10 mouse cellular contexts compared by ENCODE assay signal in genomic region chr14:93067411-93068336, GRCm38 (mm10).
DNase-seq lines count a peak whose midpoint lies in the region; ATAC-seq and TF ChIP-seq lines count a peak whose summit lies in the region.
"Had no signal": no experiment of that assay in that cellular context is flagged by ENCODE, and none has a peak within 500 bp of the region (broad histone marks: within the 10 kb centered on the region; RNA-seq: fewer than 3 reads in every experiment).

No protein-coding gene starts in this region.

- H3K4me2 ChIP-seq in lung, embryonic 16.5 days (ENCODE audit: low read depth, low read length): no peak overlapping the region
- H3K4me2 ChIP-seq in hindbrain, embryonic 16.5 days (ENCODE audit: low read length): peak overlapping the region; percentile 27; the same call in 1 of the 2 replicates
- H3K4me2 ChIP-seq in heart, embryonic 12.5 days: no peak overlapping the region
- H3K4me2 ChIP-seq: kidney, embryonic 15.5 days; limb, embryonic 12.5 days had no signal

- H3K4me1 ChIP-seq in lung, embryonic 16.5 days (replicated peaks; ENCODE audit: control insufficient read depth, insufficient read depth, low read length): peaks cover 2% of the 10 kb centered on the region
- H3K4me1 ChIP-seq in cortical plate, adult 2 months (ENCODE audit: control insufficient read depth, insufficient read depth, low read length): peaks cover 4% of the 10 kb centered on the region
- peaks cover 11% of the 10 kb centered on the region for H3K4me1 ChIP-seq in hindbrain, embryonic 16.5 days (ENCODE audit: control insufficient read depth, insufficient read depth, low read depth, low read length)
- H3K4me1 ChIP-seq in heart, embryonic 12.5 days (replicated peaks): 0 out of 2 replicates have a peak, but pooled peaks cover 2% of the 10 kb centered on the region
- H3K4me1 ChIP-seq: kidney, embryonic 15.5 days; limb, embryonic 12.5 days had no signal

- DNase-seq in lung, postnatal 10 days: no peak
- DNase-seq in urinary bladder, adult 18-20 months (ENCODE audit: low spot score in 2 of 2): no peak
- DNase-seq: thymus, postnatal 36 days had no signal

- H3K4me3 ChIP-seq in lung, embryonic 16.5 days (ENCODE audit: low read length): no peak overlapping the region
- no peak overlapping the region for H3K4me3 ChIP-seq in cortical plate, adult 2 months (ENCODE audit: insufficient read depth, low read length)
- H3K4me3 ChIP-seq in hindbrain, embryonic 16.5 days (ENCODE audit: low read length): no peak overlapping the region
- H3K4me3 ChIP-seq in heart, embryonic 12.5 days: no peak overlapping the region
- H3K4me3 ChIP-seq: kidney, embryonic 15.5 days; limb, embryonic 12.5 days had no signal

- TF ChIP-seq CTCF in cortical plate, adult 2 months (IDR thresholded peaks at IDR 0.05; ENCODE audit: extremely low read depth, insufficient read depth, low read length): no peak

- no peak overlapping the region for H3K9ac ChIP-seq in lung, embryonic 16.5 days (ENCODE audit: low read length)
- H3K9ac ChIP-seq in hindbrain, embryonic 16.5 days (ENCODE audit: low read depth, low read length): no peak overlapping the region
- H3K9ac ChIP-seq in heart, embryonic 12.5 days: no peak overlapping the region
- H3K9ac ChIP-seq: kidney, embryonic 15.5 days; limb, embryonic 12.5 days had no signal

- H3K27me3 ChIP-seq in lung, embryonic 16.5 days (ENCODE audit: control insufficient read depth, insufficient read depth, low read depth, low read length): no peaks in the 10 kb centered on the region
- H3K27me3 ChIP-seq in hindbrain, embryonic 16.5 days (replicated peaks; ENCODE audit: control insufficient read depth, insufficient read depth, low read length): no peaks in the 10 kb centered on the region
- no peaks in the 10 kb centered on the region for H3K27me3 ChIP-seq in heart, embryonic 12.5 days (replicated peaks)
- H3K27me3 ChIP-seq: kidney, embryonic 15.5 days; limb, embryonic 12.5 days had no signal

- H3K27ac ChIP-seq in lung, embryonic 16.5 days (ENCODE audit: low read length): peak overlapping the region; percentile 37; the same call in 1 of the 2 replicates
- peak overlapping the region; percentile 56 for H3K27ac ChIP-seq in cortical plate, adult 2 months (ENCODE audit: insufficient read depth, low read length)
- peak overlapping the region; percentile 5 for H3K27ac ChIP-seq in hindbrain, embryonic 16.5 days (ENCODE audit: low read depth, low read length)
- no peak overlapping the region; the same call in 1 of the 2 replicates for H3K27ac ChIP-seq in heart, embryonic 12.5 days (ENCODE audit: poor library complexity, severe bottlenecking)
- H3K27ac ChIP-seq: kidney, embryonic 15.5 days; limb, embryonic 12.5 days had no signal

- no peak for TF ChIP-seq POLR2A in cortical plate, adult 2 months (IDR thresholded peaks at IDR 0.05; ENCODE audit: extremely low read depth, insufficient read depth, low read length)

- H3K36me3 ChIP-seq in lung, embryonic 16.5 days (ENCODE audit: control insufficient read depth, insufficient read depth, low read length): no peaks in the 10 kb centered on the region
- H3K36me3 ChIP-seq in hindbrain, embryonic 16.5 days (ENCODE audit: control insufficient read depth, insufficient read depth, low read length): no peaks in the 10 kb centered on the region
- H3K36me3 ChIP-seq in heart, embryonic 12.5 days: no peaks in the 10 kb centered on the region
- H3K36me3 ChIP-seq: kidney, embryonic 15.5 days; limb, embryonic 12.5 days had no signal

- ATAC-seq in lung, embryonic 16.5 days (ENCODE audit: low read depth): peak; percentile 92
- ATAC-seq in hindbrain, embryonic 16.5 days: peak; percentile 91
- ATAC-seq in megakaryocyte-erythroid progenitor cell, adult 5-6 weeks (replicated peaks; ENCODE audit: low FRiP score, low TSS enrichment, poor library complexity, severe bottlenecking): no peak
- ATAC-seq in heart, embryonic 12.5 days (ENCODE audit: insufficient number of reproducible peaks, low FRiP score): no peak

- H3K9me3 ChIP-seq in lung, embryonic 16.5 days (ENCODE audit: control insufficient read depth, low read length): no peaks in the 10 kb centered on the region
- H3K9me3 ChIP-seq in hindbrain, embryonic 16.5 days (ENCODE audit: control insufficient read depth, low read length): no peaks in the 10 kb centered on the region
- no peaks in the 10 kb centered on the region for H3K9me3 ChIP-seq in heart, embryonic 12.5 days (replicated peaks)
- H3K9me3 ChIP-seq: kidney, embryonic 15.5 days; limb, embryonic 12.5 days had no signal

- 31% methylated on average over 5 of the region's 5 CpGs for WGBS in lung, embryonic 16.5 days
- 18% methylated on average over 5 of the region's 5 CpGs for WGBS in hindbrain, embryonic 16.5 days
- 71% methylated on average over 5 of the region's 5 CpGs for WGBS in heart, embryonic 12.5 days

Comparison
In these comparisons a context has a peak if more than half of its experiments do, and no peak if none do; other contexts are left out.
1. ATAC-seq: peak in lung, embryonic 16.5 days (single experiment) and hindbrain, embryonic 16.5 days (single experiment); none in megakaryocyte-erythroid progenitor cell, adult 5-6 weeks (single experiment) and heart, embryonic 12.5 days (single experiment).